Mouse (Mus musculus) monocyte, adult 2 months (primary cell): ENCODE results near the gene Dnajc6.

Source experiments
- DNase-seq, 2 experiments: peaks; one replicate each; pipeline ENCODE4 v3.0.0; 2022; ENCODE audit warnings: low spot score in 2 of 2, low read depth in 1 of 2

The Dnajc6 gene

DNA sequence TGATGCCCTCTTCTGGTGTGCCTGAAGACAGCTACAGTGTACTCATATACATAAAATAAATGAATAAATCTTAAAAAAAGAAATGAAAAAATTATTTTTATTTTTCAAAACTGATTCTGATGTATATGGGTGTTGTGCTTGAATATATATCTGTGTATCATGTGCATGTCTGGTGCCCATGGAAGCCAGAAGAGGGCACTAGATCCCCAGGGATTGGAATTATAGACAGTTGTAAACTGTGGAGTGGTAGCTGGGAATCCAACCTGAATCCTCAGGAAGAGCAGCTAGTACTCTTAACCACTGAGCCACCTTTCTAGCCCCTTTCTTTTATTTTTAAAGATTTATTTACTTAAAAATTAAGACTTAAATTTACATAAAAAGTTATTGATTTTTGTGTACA is 9.9 kb downstream of the Dnajc6 start:
- no peak for DNase-seq

GRCm38 (mm10) chr4:101507571-101508422 is 11.3 kb downstream of the Dnajc6 start:
- DNase-seq = no peak

- no peak for DNase-seq
These were observed 12.0 kb downstream of the Dnajc6 start for GRCm38 (mm10) chr4:101508431-101508830.

DNA sequence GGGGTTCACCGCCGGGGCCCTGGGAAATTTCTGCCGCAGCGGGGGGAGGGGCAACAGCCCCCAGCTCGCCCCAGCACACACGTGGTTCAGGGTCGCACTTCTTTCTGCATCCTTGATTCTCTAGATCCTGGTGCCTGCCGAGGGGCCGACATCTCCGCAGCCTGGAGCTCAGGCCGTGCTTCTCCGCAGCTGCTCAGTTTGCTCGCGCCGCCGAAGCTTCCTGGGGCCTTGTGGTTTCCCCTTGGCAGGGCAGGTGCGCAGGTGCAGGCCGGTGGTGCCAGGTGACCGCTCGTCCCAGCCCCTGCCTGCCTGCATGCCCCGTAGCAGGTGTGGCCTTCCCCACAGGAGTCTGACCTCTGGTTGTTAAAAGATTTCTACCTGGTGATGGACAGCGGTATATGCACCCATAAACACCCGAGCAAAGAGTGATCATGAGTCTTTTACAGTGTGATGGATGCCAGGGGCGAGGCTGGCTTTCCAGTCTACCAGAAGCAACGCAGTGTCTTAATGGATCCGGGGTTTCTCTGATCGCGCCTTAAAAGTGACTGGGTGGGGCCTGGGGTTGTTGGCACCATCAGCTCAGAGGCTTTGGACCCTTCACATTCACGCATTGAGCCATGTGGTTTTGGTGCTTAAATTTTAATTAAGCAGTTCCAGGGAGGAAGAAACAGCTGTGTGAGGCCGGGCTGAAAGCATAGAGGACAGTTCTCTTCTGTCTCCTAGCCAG is 12.6 kb downstream of the Dnajc6 start:
- DNase-seq = no peak

DNA sequence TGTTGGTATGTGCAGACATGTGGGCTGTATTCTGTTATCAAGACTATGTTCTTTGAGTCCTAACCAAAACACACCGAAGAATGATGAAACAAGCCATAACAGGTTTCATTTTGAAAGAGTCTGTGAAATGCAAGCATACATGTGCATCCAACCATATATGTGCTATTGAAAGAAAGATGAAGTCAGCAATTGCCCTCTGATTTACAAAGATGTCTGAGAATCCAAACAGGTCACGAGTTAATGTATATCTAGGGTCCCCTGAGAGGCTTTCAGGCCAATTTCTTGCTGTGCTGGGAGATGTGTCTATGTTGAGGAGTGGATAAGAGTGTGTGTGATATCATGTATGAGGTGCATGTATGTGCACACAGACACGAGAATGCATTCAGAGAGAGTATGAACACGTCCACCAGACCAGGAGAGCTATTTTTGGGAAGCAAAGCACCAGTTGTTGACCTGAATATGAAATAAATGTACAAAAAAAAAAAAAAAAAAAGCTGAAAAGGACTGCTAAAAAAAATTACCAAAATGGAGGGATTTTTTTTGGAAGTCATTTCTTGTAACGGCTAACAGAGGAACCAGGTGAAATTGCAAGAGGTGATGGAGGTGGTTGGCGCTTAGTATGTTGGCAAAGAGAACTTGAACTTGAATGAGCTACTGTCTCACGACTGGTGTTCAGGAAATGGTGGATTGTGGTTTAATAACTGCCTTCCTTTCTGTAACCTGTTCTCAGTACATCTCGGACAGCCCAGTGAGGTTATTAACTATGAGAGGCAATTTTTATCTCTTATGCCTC is 13.9 kb downstream of the Dnajc6 start:
- no peak for DNase-seq

DNA sequence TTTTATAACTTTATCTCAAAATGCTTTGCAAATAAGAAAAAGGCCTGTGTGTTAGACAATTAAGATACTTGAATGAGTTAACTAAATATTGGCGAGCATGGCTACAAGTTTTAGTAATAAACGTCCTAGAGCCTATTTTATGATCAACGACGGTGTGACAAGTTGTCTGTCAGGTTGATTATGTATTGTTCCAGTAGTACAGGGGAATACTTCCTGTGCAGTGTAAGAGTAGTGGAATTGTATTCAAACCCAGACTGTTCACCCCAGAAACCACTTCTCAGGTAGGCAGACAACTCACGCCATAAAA is 14.4 kb downstream of the Dnajc6 start:
- no peak for DNase-seq

GRCm38 (mm10) chr4:101511768-101512521 is 15.5 kb downstream of the Dnajc6 start:
- no peak for DNase-seq

DNA sequence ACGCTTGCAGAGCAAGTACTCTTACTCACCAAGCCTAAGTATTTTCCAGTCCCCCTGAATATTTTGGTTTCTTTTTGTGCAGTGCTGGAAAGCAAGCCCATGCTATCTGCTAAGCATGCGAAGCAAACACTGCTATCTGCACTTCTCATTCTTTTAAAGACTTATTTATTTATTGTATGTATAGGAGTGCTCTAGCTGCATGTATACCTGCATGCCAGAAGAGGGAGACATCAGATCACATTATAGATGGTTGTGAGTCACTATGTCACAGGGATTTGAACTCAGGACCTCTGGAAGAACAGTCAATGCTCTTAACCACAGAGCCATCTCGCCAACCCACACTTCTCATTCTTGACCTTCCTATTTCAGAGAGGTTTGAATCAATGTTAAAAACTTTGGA is 16.8 kb downstream of the Dnajc6 start:
- DNase-seq = no peak

- no peak for DNase-seq
These were observed 19.4 kb downstream of the Dnajc6 start for GRCm38 (mm10) chr4:101515853-101516252.

DNA sequence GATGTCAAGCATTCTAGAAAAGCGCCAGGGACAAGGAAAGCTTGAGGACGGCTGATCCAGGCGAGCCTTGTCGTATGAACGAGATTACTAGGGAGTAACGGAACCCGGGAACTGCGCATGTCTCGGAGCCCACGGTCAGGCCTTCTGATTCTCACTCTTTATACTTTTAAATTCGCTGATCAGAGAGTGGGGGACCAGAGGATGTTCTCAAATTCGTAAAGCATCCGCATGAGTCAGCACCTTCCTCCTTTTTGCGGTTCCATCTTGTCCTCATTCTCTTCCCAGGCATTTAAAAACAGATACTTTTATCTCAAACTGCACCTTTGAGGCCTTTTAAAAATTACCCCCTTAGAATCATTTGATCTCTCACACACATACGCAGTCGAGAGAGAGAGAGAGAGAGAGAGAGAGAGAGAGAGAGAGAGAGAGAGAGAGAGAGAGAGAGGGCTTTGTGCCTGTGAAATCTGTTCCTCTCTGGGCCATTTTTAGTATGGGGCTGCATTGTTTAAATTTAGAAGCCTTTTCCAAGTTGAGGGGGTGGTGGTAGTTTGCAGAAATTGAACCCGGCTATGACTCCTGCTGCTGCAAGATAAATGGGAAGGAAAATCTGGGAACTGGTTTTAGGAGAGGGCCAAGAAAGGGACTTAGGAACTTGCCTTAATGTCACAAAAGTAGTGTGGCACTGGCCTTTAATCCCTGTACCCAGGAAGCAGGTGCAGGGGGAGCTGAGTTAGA is 20.2 kb downstream of the Dnajc6 start:
- no peak for DNase-seq

- no peak for DNase-seq
These were observed 35.5 kb downstream of the Dnajc6 start for GRCm38 (mm10) chr4:101531901-101532300.

- DNase-seq = no peak
These were observed 44.1 kb downstream of the Dnajc6 start for GRCm38 (mm10) chr4:101540516-101540915.

- no peak for DNase-seq
These were observed 53.6 kb downstream of the Dnajc6 start for GRCm38 (mm10) chr4:101549958-101550591.

- no peak for DNase-seq
These were observed 54.3 kb downstream of the Dnajc6 start for GRCm38 (mm10) chr4:101550671-101551161.

DNA sequence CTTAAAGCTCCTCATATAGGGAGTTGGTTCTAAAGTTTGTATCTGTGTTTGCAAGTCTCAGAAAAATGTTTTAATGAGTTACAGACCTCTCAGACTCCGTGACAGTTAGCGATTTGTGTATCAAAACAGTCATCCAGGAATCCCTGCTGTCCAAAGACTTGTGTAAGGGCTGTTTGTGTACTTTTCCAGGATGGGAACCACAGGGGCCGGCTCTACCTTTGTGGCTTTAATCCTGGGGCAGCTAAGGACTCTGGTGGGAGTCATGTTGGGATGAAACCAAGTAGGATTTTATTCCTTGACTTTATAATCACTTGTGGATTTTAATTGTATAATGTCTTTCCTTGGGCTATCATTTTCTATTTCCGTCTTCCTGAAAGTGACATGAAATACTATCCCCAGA is 55.0 kb downstream of the Dnajc6 start:
- no peak for DNase-seq

DNA sequence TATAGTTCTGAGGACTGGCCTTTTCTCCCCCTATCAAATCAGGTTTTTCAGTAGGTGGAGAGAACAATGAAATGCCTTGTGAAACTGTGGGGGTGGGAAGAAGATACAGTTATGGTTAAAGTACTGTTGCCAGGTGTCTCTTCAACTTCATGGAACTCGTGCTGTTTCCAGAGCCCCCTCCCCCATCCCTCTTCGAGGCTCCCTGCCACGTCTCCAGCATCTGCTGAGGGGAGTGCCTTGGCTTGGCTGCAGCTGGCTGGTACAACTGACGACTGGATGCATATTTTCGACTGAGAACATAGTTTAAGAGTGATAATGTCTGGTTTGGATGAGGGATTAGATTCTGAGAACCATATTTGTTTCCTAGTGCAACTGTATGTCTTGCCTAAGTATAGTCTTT is 55.9 kb downstream of the Dnajc6 start:
- DNase-seq = no peak

GRCm38 (mm10) chr4:101555016-101555415 is 58.6 kb downstream of the Dnajc6 start:
- no peak for DNase-seq

- no peak for DNase-seq
These were observed 63.7 kb downstream of the Dnajc6 start for GRCm38 (mm10) chr4:101560137-101560536.

- no peak for DNase-seq
These were observed 66.4 kb downstream of the Dnajc6 start for GRCm38 (mm10) chr4:101562836-101563235.

- no peak for DNase-seq
These were observed 67.2 kb downstream of the Dnajc6 start for GRCm38 (mm10) chr4:101563607-101564006.
